Mouse (Mus musculus): Measurements from ENCODE around the gene Pigyl.

Pigyl gene

GRCm38 (mm10) chr9:22156497-22157245, at the start of gene Pigyl:
TSS of gene Pigyl (plus strand) at chr9:22156846.
- WGBS, result under 1% methylated on average over 65 of the region's 65 CpGs

GRCm38 (mm10) chr9:22108194-22108593, 48.5 kb upstream of the Pigyl start:
- WGBS, result 88% methylated on average over 9 of the region's 9 CpGs

- 91% methylated on average over 4 of the region's 4 CpGs for WGBS
Observed at GRCm38 (mm10) chr9:22115635-22116034, 41.0 kb upstream of the Pigyl start.

- 10% methylated on average over 15 of the region's 15 CpGs for WGBS
Observed at GRCm38 (mm10) chr9:22116086-22116485, 40.6 kb upstream of the Pigyl start.

- WGBS, result under 1% methylated on average over 52 of the region's 52 CpGs
Observed at GRCm38 (mm10) chr9:22116740-22117426, 39.8 kb upstream of the Pigyl start, which contains the start of gene Elof1. TSS of gene Elof1 (minus strand) at chr9:22117172.

GRCm38 (mm10) chr9:22117754-22118456, 38.7 kb upstream of the Pigyl start:
- WGBS, result 33% methylated on average over 10 of the region's 10 CpGs

GRCm38 (mm10) chr9:22119543-22119942, 37.1 kb upstream of the Pigyl start:
- 41% methylated on average over 4 of the region's 4 CpGs for WGBS

GRCm38 (mm10) chr9:22122005-22122404, 34.6 kb upstream of the Pigyl start:
- WGBS, result 81% methylated on average over 3 of the region's 3 CpGs

- 87% methylated on average over 7 of the region's 7 CpGs for WGBS
Observed at GRCm38 (mm10) chr9:22123069-22123609, 33.5 kb upstream of the Pigyl start.

- 94% methylated on average over 3 of the region's 3 CpGs for WGBS
Observed at GRCm38 (mm10) chr9:22124169-22124568, 32.5 kb upstream of the Pigyl start.

- WGBS, result 87% methylated on average over 15 of the region's 15 CpGs
Observed at GRCm38 (mm10) chr9:22125246-22126027, 31.2 kb upstream of the Pigyl start.

- WGBS, result 10% methylated on average over 35 of the region's 35 CpGs
Observed at GRCm38 (mm10) chr9:22131226-22131981, 25.2 kb upstream of the Pigyl start.

GRCm38 (mm10) chr9:22132220-22132619, 24.4 kb upstream of the Pigyl start:
- WGBS, result 70% methylated on average over 11 of the region's 11 CpGs

GRCm38 (mm10) chr9:22134246-22134890, 22.3 kb upstream of the Pigyl start:
- 94% methylated on average over 7 of the region's 7 CpGs for WGBS

GRCm38 (mm10) chr9:22134988-22135643, 21.5 kb upstream of the Pigyl start:
- WGBS, result 85% methylated on average over 9 of the region's 9 CpGs

GRCm38 (mm10) chr9:22135644-22136390, 20.8 kb upstream of the Pigyl start, which contains the start of gene Acp5:
TSS of gene Acp5 (minus strand) at chr9:22135711.
- 88% methylated on average over 7 of the region's 7 CpGs for WGBS

GRCm38 (mm10) chr9:22136765-22137547, 19.7 kb upstream of the Pigyl start:
- 58% methylated on average over 23 of the region's 23 CpGs for WGBS

- 20% methylated on average over 2 of the region's 2 CpGs for WGBS
Observed at GRCm38 (mm10) chr9:22138480-22138879, 18.2 kb upstream of the Pigyl start.
